Mouse (Mus musculus) thymus, postnatal 14 days (tissue): ENCODE results near the gene Zbtb40.

Source experiments
- DNase-seq: peaks from one replicate; pipeline ENCODE4 v3.0.0; 2021

The Zbtb40 gene

DNA sequence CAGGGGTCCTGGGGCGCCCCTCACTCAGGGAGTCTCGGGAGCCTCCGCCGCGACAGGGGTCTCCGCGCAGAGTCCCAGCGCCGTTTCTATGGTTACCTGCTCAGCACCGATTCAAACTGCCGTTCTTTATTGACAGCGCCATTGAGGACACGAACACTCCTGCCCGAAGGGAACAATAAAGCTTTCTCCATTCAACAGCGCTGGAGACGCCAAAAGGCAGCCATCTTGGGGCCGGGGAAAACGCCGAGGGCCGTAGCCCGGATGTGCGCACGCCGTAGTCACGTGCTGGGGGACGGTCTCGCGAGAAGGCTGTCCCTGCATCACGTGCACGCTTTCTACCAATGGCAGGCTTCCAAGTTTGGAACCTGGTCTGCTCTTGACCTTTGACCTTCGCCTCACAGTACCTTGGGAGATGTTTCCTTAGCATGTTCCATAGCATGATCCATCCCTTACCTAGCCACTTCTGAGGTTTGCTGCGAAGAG is at the start of gene Zbtb40:
Zbtb40 (minus strand) TSS at position 252 of the 483 bp plus-strand sequence.
- DNase-seq = peak; percentile 90

DNA sequence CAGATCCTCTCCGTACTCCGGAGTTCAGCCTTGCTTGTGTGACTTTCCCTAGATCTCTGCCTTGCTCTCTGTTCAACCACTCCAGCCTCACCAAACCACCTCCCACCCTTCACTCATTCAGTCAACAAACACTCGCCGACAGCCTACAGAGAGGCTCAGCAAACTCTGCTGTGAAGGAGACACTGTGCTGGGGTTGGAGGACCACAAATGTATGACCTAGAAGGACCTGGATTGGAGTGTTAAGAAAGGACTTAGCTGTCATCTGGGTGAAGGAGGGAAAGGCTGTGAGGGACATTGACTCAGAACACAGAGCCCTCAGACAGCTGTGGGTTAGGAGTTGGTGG is 49.4 kb upstream of the Zbtb40 start:
- DNase-seq = no peak

DNA sequence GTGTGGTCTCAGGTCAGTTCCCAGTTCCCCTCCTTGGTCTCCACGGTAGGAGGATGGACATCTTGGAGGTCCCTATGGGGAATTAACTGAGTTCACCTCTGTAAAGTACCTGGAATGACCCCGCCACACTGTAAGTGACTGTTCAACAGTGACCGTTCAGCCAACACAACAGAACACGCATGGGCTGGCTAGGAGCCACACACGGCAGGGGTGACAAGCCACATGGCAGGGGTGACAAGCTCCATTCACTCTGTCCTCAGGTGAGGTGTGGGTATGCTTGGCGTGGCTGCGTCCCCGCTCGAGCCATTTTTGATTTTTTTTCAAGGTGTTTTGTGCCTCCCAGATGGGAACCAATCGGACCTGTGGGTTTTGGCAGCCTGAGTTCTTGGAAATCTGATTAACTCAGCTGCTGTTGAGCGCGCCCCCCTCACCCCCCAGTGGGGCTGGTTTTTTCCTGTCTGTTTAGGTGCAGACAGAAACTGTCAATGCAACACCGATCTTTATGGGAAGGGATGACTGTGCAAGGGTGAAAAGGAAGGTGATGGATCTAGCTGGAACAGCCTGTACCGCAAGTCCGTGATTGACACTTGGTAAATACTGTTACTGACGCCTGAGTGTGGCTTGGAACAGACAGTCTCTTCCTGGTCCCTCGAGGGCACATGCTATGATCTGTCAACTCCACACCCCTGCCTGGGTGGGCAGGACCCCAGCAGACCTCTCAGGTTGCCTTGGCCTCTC is 48.8 kb upstream of the Zbtb40 start:
- no peak for DNase-seq

DNA sequence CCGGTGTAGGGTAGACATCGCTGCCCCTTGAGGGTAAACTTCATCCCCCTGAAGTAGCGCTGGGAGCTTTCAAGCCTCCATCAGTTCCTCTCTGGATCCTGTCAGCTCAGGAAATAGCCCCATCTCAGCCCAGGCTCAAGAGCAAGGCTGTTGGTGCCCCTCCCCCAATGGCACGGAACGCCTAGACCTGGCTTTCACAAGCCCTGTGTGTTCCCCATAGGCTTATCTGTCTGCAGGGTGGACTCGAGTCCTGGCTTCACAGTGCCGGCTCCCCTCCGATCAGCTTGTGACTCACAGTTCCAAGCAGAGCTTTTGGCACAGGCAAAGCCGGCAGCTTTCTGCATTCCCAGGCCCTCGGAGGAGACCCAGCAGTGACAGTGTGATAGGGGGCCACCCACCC is 47.8 kb upstream of the Zbtb40 start:
- DNase-seq = no peak

DNA sequence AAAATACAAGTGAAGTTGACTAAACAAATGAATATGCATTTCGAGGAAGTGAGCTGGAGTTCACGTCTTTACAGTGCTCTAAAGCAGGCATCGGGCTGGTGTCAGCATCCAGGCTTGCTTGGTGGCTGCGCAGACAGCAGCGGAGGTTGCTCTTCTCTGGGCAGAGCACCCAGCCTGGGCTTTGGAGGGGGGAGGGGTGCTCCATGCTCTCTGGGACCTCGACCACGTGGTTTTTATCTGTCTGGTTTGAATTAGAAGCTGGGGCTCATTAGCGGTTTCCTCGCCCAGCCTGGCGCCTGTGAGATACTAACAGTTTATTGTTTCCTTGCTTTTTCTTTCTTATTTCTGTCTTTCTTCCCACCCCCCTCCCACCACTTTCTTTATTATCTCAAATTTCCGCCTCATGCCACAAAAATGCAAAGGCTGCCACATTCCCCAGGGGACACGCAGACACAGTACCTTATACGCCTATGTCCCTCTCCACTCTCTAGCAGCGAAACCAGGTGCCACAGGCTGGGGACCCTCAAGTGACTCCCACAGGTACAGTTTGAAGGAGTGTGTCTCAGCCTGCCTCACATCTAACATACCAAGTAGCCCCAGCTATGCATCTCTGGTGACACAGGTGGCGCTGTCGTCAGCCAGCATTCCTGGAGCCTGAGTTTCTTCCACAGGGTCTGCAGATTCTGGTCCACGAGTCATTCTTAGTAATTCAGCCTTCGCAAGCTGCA is 36.6 kb upstream of the Zbtb40 start:
- DNase-seq = no peak

GRCm38 (mm10) chr4:137082866-137083265 is 34.3 kb upstream of the Zbtb40 start:
- DNase-seq = no peak

DNA sequence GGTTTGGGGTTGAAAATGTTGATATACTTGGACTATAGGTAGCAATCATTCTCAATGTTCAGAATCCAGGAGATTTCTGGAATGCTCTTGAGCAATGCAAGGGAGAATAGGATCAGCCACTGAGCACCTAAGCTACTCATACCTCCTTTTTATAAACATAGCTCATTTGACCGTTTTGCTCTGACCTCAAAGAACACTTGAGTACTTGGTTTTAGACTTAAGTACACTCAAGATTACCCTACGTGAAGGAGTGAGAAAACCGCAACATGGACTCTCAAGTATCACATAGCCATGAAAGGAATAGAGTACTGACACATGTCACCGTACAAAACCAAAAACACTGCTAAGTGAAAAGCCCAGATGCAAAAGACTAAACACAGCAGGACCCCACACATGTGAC is 32.8 kb upstream of the Zbtb40 start:
- no peak for DNase-seq

DNA sequence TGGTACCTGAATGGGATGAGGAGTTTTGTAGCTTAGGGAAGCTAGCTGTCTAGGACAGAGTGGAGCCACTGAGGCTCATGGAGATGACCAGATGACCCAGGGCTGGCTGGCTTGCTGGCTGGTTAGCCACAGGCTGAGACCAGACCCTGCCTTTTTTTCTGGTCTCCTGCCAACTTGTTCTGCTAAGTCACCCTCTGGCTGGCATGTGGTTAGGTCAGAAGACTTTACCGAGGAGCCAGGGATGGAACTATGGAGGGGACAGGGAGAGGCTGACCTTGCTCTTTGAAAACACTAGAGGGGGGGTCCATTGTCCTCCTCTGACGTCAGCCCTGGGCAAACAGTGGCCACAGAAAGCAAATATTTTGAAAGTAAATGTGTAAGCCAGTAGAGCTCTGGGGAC is 28.6 kb upstream of the Zbtb40 start:
- no peak for DNase-seq

DNA sequence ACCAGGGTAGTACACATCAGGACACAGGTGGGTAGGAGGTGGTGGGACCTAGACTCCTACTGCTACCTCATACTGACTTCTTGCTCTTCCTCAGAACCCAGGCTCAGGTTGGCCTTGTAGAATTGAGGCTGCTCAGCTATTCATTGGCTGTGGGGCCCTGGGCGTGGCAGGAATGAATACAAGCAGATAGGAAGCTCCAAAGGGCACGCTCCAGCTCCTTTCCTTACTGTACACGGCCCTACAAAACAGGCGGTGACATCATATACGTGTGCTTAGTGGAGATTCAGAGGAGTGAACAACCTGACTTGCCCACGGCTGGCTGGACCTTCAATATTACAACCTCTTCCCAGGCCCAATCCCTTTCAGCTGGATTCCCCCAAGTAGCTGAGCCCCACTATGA is 22.6 kb upstream of the Zbtb40 start:
- DNase-seq = no peak

- DNase-seq = peak; percentile 26
These were observed 19.9 kb upstream of the Zbtb40 start for GRCm38 (mm10) chr4:137068491-137068890.

DNA sequence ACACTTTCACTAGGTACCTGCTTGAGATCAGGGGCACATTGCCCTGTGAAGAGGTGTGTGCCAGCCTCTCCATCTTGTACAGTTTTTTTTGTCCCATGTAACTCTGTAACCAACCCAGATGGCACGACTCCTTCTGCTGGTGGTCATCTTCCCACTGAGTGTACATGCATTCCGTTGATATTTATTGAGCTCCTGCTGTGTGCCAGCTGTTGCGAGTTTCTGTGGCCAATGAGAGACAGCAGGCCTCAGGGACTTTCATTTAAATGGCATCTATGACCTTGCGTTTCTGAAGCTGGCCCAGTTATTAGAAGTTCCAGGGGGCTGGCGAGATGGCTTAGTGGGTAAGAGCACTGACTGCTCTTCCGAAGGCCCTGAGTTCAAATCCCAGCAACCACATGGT is 17.2 kb upstream of the Zbtb40 start:
- no peak for DNase-seq

DNA sequence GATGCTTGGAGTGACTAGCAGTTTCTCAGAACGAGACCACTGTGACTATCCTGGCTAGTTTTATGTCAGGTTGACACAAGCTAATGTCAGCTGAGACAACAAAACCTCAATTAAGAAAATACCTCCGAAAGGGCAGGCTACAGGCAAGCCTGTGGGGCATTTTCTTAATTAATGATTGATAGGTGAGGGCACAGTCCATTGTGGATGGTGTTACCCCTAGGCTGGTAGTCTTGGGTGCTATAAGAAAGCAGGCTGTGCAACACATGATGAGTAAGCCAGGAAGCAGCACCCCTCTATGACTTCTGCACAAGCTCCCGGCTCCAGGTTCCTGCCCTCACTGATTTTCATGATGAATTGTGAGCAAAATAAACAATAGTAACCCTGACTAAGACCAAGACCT is 6.3 kb upstream of the Zbtb40 start:
- no peak for DNase-seq

- no peak for DNase-seq
These were observed 5.2 kb upstream of the Zbtb40 start for GRCm38 (mm10) chr4:137053810-137054209.

- no peak for DNase-seq
These were observed 606 bp downstream of the Zbtb40 start for GRCm38 (mm10) chr4:137047840-137048549.

- DNase-seq = no peak
These were observed 2.5 kb downstream of the Zbtb40 start for GRCm38 (mm10) chr4:137046110-137046509.

DNA sequence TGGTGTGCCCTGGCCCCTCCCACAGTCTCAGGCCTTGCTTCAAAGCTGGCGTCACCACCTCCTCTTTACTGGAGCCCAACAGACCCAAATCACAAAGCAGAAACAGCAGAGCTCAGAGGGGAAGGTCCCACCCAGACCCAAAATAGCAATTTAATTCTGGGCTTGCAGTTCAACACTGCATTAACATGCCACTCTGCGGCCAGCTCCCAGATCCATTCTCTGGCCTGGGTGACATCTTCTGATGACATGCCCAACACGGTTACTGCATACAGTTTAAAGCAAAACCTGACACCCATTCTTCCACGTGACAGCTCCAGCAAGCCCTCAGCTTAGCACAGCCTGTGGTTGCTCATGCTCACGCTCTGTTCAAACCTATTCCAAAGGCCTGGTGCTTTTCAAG is 4.1 kb downstream of the Zbtb40 start:
- no peak for DNase-seq

DNA sequence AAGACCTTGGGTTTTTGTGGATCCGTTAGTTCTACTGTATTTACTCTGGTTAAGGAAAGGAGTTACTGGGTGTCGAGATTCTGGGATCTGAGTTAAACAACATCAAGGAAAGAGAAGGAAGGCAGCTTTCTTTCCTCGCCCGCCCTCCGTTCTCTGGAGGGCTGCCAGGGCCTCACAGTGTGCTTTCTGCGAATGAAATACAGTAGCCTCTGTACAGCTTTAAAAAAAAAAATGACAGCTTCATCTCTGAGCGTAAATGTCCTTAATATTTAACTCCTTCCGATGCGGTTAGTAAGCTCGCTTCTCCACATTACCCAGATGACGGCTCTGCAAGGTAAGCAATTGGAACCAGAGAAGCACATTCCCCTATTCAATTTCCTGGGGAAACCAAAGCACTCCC is 4.8 kb downstream of the Zbtb40 start:
- DNase-seq = no peak

DNA sequence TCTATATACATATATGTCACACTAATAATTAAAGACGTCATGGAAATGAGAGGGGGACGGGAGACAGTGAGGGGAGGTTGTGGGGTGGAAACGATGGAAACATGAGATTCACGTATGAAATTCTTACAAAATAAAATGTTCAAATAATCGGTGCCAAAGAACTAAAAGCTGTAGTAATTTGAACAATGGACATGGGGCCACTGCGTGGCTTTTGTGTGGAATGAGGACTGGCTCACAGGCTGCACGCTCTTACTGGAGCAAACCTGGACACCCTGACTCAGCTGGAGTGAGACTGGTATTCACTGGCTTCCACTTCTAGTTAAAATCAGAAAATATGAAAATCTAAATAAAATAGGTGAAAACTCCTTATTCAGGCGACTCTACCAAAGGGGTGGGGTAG is 6.6 kb downstream of the Zbtb40 start:
- no peak for DNase-seq

- no peak for DNase-seq
These were observed 7.4 kb downstream of the Zbtb40 start for GRCm38 (mm10) chr4:137041161-137041621.

DNA sequence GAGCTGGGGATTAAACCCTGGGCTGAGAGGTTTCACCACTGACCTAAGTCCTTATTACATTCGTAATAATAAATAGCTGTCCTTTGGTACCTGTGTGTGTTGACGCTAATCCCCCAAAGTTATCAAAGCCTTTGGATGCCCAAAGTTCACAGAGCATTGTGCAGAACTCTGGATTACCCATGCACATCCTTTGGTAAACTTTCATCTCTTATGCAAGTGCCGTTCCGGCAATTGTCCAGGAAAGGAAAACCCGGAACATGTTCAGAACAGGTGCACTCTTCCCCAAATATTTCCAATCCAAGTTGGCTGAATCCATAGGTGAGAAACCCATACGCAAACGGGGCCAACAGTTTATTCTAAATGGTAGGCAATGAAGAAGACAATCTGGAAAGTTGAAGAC is 9.2 kb downstream of the Zbtb40 start:
- DNase-seq = no peak

- DNase-seq = no peak
These were observed 10.1 kb downstream of the Zbtb40 start for GRCm38 (mm10) chr4:137038501-137038900.

DNA sequence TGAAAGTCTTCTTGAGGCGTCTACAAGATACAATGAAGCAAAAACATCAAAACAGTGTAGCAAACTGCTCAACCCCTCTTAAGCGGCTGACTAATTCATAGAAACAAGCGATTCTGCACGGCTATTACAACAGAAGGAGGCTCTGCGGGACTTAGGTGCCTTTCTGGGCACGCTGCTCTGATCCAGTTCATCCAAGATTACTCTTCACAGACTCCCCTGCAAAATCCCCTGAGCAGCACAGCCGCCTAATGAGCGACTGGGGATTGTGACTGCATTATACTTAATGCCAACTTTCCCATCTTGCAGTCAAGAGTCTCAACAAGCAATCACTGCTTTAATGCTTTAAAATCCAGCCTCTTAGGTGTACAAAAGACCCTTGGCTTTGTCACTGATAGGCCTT is 10.5 kb downstream of the Zbtb40 start:
- DNase-seq = no peak

DNA sequence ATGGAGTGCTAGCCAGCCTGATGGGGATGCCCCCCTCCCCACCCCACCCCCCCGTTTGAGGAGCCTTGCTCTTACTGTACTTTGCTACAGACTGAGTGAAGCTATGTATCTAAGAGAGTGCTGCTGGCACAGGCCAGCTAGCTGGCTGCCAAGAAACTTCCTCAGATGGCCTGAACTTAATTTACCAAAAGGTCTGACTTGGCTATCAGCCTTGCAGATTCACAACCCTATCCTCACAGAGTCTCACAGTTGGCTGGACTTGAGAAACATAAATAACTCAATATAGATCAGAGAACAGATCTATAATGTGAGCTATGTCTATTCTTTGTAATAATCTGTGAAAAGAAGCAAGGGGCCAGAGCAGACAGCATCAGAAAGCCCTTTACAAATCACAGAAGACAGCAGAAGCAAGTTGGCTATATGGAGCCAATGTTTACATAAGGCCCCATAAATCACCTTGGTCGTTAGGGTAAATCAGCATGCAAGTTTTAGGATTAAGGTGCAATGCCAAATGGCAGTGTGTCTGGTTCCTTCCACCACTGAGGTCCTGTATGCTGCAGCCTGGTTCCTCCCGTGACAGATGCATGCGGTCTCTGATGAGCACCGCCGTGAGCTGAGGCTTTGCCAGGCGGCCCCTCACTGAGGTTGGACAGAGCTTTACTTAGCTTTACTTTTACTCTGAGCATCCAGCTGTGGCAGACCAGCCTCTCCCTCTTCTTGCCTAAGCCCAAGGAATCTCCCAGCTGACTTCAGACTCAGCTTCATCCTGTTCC is 15.3 kb downstream of the Zbtb40 start:
- DNase-seq = no peak
